Mouse (Mus musculus): ENCODE data around the gene Gm49342. TPM values are rescaled to one million over a fixed set of nuclear protein-coding genes. Genes with fewer than 3 reads are reported as not detected.
"Not testable (repeated sequence)": the region's sequence is repeated elsewhere in the genome, so short reads cannot be mapped to it uniquely, and the experiment has no call there.

The Gm49342 gene
- polyA plus RNA-seq, 1 experiment from 2014 or later = not detected

DNA sequence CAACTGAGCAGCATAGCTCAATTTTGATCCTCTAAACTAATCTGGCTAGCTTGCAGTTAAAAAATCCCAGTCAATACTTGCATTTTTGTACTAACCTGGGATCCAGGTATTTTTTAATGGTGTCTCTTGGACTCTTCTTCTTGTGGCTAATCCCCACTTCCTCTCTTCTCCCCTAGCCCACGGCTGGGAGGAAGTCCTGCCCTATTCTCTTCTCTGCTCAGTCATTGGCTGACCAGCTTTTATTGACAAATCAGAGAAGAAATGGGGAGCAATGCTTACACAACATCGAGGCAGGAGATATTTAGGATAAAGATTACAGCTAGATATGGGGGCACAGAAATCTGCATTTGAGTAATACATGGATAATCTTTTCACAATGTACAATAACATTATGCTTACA is 5.4 kb upstream of the Gm49342 start:
- no peak overlapping the region for H3K27ac ChIP-seq
- WGBS = 46% methylated on average over 2 of the region's 2 CpGs
- peaks cover 3% of the 10 kb centered on the region; the same call in 1 of the 2 replicates for H3K4me1 ChIP-seq (replicated peaks)
- no peak overlapping the region for H3K4me2 ChIP-seq (replicated peaks)
- no peaks in the 10 kb centered on the region for H3K36me3 ChIP-seq
- no peak for ATAC-seq
- no peaks in the 10 kb centered on the region for H3K27me3 ChIP-seq
- no peak overlapping the region for H3K4me3 ChIP-seq (replicated peaks)
- no peak overlapping the region for H3K9ac ChIP-seq (replicated peaks)
- H3K9me3 ChIP-seq = no peaks in the 10 kb centered on the region

DNA sequence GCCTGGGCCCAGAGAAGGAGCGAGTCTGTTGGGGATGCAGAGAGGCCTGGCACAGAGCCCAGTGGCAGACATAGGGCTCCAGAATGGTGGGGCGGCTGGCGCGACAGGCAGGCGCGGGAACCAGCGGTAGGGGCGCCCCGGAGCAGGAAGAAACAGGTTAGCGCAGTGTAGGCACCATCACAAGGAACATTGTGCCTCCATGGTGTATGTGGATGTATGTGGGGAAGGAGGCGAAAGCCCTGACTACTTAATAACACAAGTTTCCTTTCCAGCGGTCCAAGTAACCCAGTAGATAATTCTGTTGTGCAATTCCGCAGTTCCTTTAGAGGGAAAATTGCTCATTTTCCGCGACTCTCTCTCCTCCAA is 334 bp downstream of the Gm49342 start:
- not testable (repeated sequence) for H3K9me3 ChIP-seq, H3K27me3 ChIP-seq, H3K36me3 ChIP-seq
- under 1% methylated on average over 15 of the region's 15 CpGs for WGBS
- H3K27ac ChIP-seq = peak overlapping the region; percentile 81
- H3K9ac ChIP-seq (replicated peaks) = peak overlapping the region; percentile 56
- peak overlapping the region; percentile 48 for H3K4me3 ChIP-seq (replicated peaks)
- peaks cover 12% of the 10 kb centered on the region for H3K4me1 ChIP-seq (replicated peaks)
- peak; percentile 97 for ATAC-seq
- peak overlapping the region; percentile 56 for H3K4me2 ChIP-seq (replicated peaks)

GRCm38 (mm10) chr14:50945081-50945480 is 764 bp downstream of the Gm49342 start:
- Histone ChIP-seq H3K9ac (replicated peaks) (peak overlapping the region; percentile 56), H3K4me2 (replicated peaks) (peak overlapping the region; percentile 56), H3K27ac (peak overlapping the region; percentile 81), H3K4me3 (replicated peaks) (peak overlapping the region; percentile 48), H3K4me1 (replicated peaks) (peaks cover 12% of the 10 kb centered on the region)
- 0 out of 2 replicates have a peak, but pooled peaks have one; percentile 20 for ATAC-seq
- not testable (repeated sequence) for H3K27me3 ChIP-seq, H3K36me3 ChIP-seq, H3K9me3 ChIP-seq
- 8% methylated on average over 6 of the region's 6 CpGs for WGBS

DNA sequence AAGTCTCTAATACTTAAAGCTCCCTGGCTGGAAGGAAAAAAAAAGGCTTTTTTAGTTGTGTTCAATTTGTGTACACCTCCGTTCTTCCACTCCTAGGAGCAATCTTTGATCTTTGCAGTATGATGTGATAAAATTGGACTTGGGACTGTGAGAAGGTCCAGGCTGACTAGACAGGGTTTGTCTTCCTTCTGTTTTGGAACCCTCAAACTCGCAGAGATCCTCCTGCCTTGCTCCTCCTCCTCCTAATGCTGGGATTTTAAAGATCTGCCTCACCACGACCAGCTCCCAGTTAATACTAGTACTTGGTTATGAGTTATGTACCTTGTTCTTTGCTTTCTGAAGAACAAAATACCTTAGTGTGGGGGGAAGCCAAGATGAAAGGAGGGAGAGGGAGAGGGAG is 1.2 kb downstream of the Gm49342 start:
- H3K9me3 ChIP-seq, H3K27me3 ChIP-seq, H3K27ac ChIP-seq, ATAC-seq, H3K36me3 ChIP-seq: not testable (repeated sequence)
- H3K9ac ChIP-seq (replicated peaks) = peak overlapping the region; percentile 56
- H3K4me1 ChIP-seq (replicated peaks) = peaks cover 12% of the 10 kb centered on the region
- H3K4me2 ChIP-seq (replicated peaks) = peak overlapping the region; percentile 56
- H3K4me3 ChIP-seq (replicated peaks) = peak overlapping the region; percentile 48
- 25% methylated on average over 3 of the region's 3 CpGs for WGBS

GRCm38 (mm10) chr14:50955487-50955886 is 11.2 kb downstream of the Gm49342 start:
- ATAC-seq = no peak
- 94% methylated on average over 10 of the region's 10 CpGs for WGBS
- no peak overlapping the region for H3K4me2 ChIP-seq (replicated peaks)

DNA sequence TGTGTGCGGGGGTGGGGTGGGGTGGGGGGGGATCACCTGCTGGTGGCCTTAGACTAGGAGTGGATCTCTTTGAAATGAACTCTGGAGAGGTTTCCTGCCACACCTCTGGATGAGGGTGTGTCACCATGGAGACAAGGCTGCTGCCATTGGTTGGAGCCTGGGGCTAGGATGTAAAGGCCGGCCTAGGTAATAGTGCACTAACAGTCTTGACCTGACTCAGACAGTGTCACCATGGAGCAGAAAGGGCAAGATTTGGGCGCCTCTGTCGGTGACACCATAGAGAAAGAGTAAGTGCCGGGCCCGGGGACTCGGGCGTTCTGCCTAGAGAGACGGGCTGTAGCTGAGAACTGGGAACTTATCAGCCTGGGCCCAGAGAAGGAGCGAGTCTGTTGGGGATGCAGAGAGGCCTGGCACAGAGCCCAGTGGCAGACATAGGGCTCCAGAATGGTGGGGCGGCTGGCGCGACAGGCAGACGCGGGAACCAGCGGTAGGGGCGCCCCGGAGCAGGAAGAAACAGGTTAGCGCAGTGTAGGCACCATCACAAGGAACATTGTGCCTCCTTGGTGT is 11.7 kb downstream of the Gm49342 start, which contains the start of gene Pnp2:
Pnp2 (plus strand) TSS at position 51 of the 567 bp plus-strand sequence.
- not testable (repeated sequence) for H3K27me3 ChIP-seq; H3K36me3 ChIP-seq; H3K4me1 ChIP-seq (replicated peaks); H3K9me3 ChIP-seq; H3K9ac ChIP-seq (replicated peaks); H3K27ac ChIP-seq; H3K4me3 ChIP-seq (replicated peaks)
- WGBS = 9% methylated on average over 19 of the region's 19 CpGs
- ATAC-seq = peak; percentile 94
- H3K4me2 ChIP-seq (replicated peaks) = peak within 1 kb of the TSS; percentile 25

More at GRCm38 (mm10) chr14:50955487-50955886, 11.2 kb downstream of the Gm49342 start:
- Histone ChIP-seq H3K36me3 (peaks cover 9% of the 10 kb centered on the region), H3K27me3 (no peaks in the 10 kb centered on the region), H3K9ac (replicated peaks) (no peak overlapping the region), H3K27ac (no peak overlapping the region), H3K4me3 (replicated peaks) (no peak overlapping the region), H3K4me1 (replicated peaks) (no peaks in the 10 kb centered on the region), H3K9me3 (no peaks in the 10 kb centered on the region)

- not testable (repeated sequence) for H3K4me2 ChIP-seq (replicated peaks); H3K9ac ChIP-seq (replicated peaks); H3K27ac ChIP-seq; H3K36me3 ChIP-seq; ATAC-seq; H3K9me3 ChIP-seq; H3K4me1 ChIP-seq (replicated peaks); H3K4me3 ChIP-seq (replicated peaks); H3K27me3 ChIP-seq
- WGBS = 78% methylated on average over 6 of the region's 6 CpGs
Measured at GRCm38 (mm10) chr14:50956724-50957123, 12.4 kb downstream of the Gm49342 start.

DNA sequence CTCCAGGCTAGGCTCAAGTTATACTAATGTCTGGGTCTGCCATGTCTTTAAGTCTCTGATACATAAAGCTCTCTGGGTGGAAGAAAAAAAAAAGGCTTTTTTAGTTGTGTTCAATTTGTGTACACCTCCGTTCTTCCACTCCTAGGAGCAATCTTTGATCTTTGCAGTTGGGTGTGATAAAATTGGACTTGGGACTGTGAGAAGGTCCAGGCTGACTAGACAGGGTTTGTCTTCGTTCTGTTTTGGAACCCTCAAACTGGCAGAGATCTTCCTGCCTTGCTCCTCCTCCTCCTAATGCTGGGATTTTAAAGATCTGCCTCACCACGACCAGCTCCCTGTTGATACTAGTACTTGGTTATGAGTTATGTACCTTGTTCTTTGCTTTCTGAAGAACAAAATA is 12.8 kb downstream of the Gm49342 start:
- H3K9me3 ChIP-seq; ATAC-seq; H3K9ac ChIP-seq (replicated peaks); H3K4me2 ChIP-seq (replicated peaks); H3K36me3 ChIP-seq; H3K4me3 ChIP-seq (replicated peaks); H3K27ac ChIP-seq; H3K4me1 ChIP-seq (replicated peaks); H3K27me3 ChIP-seq: not testable (repeated sequence)
- 74% methylated on average over 3 of the region's 3 CpGs for WGBS

DNA sequence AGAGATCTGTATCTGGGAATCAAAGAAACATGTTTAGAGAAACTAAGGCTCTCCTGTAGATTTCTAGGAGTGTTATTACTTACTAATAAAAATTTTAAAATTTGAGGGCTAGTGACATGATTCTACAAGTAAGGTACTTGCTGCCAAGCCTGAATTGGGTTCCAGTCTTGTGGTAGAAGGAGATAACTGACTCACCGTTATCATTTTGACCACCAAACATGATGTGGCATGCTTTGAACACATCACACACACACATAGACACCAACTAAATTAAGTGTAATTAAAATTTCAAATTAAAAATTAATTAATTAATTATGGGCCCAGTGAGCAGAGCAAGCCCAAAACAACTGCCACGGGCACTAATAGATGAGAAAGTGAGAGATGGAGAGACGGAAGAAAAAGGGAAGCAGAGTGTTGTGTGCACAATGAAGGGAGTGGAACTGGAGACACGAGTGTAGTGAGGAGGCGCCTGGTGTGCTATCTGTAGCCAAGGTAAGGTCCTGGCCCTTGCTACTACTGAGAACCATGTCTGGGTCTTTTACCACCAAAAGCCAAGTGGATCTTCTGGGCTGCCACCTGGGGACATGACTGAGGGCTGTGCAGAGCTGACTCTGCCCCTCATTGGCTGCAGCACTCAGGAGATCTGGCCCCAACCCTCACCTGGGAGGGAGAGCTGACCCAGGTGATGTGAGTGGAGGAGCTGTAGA is 14.1 kb downstream of the Gm49342 start:
- not testable (repeated sequence) for H3K4me3 ChIP-seq (replicated peaks); H3K9ac ChIP-seq (replicated peaks); H3K27me3 ChIP-seq; H3K27ac ChIP-seq; H3K4me2 ChIP-seq (replicated peaks); H3K36me3 ChIP-seq; H3K9me3 ChIP-seq; ATAC-seq; H3K4me1 ChIP-seq (replicated peaks)
- 88% methylated on average over 5 of the region's 5 CpGs for WGBS

DNA sequence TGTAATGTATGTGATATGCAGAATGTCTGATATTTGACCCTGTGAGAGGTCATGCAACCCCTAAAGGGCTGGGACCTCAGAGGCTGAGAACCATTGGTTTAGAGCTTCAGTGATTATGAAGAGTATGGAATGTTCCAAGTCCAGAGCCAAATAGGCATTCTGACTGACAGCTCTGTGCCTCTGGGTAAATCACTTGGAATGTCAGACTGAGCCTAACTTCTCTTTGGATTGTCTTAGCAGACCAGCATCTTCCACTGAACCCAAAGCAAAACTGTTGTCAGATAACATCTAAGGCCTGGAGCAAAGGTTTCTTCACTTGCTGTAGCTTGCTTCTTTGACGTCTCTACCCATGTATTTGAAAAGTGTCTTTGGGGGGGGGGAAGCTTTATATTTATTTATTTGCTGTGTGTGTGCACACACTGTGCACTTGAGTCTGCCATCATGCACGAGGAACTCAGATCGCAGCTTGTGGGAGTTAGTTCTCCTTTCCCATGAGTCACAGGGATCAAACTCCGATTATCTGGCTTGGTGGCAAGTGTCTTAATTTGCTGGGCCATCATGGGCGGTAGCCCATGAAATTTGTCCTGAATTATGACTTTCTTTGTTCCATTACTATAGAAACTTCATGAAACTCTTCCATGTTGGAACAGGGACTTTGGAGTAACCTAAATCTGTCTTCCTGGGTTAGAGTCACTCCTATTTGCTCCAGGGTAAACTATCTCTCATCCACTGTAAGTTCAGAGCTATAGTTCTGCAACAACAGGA is 24.1 kb downstream of the Gm49342 start:
- H3K9ac ChIP-seq (replicated peaks) = no peak overlapping the region
- no peaks in the 10 kb centered on the region for H3K27me3 ChIP-seq
- H3K4me1 ChIP-seq (replicated peaks) = peaks cover 10% of the 10 kb centered on the region; the same call in 1 of the 2 replicates
- no peak overlapping the region for H3K4me2 ChIP-seq (replicated peaks)
- no peak overlapping the region for H3K27ac ChIP-seq
- no peaks in the 10 kb centered on the region for H3K9me3 ChIP-seq
- no peak for ATAC-seq
- 71% methylated on average over 5 of the region's 5 CpGs for WGBS
- no peaks in the 10 kb centered on the region for H3K36me3 ChIP-seq
- H3K4me3 ChIP-seq (replicated peaks) = no peak overlapping the region

DNA sequence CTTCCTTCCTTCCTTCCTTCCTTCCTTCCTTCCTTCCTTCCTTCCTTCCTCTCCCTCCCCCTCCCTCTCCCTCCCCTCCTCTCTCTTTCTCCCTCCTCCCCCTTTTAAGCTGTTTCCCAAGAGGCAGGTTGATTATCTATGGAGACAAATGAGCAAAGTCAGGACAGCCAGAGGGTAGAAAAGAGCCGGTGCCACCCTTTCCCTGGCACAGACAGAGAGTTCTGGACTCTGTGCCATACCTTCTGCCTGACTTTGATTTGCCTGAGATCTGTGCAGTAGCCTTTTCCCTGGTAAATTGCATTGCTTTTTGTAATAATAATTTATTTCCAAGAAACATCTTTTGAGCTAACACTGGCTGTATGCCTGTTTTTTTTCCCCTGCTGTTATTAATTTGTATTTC is 24.7 kb downstream of the Gm49342 start:
- Histone ChIP-seq H3K4me3 (replicated peaks) (no peak overlapping the region), H3K9me3 (no peaks in the 10 kb centered on the region), H3K4me1 (replicated peaks) (peaks cover 10% of the 10 kb centered on the region; the same call in 1 of the 2 replicates), H3K4me2 (replicated peaks) (peak overlapping the region; percentile 26; the same call in 1 of the 2 replicates), H3K27me3 (no peaks in the 10 kb centered on the region), H3K27ac (no peak overlapping the region), H3K9ac (replicated peaks) (no peak overlapping the region), H3K36me3 (no peaks in the 10 kb centered on the region)
- ATAC-seq = no peak
- 0% methylated on average over 1 of the region's 1 CpGs for WGBS

All from midbrain, embryonic 13.5 days (tissue).